Mouse (Mus musculus): ENCODE measurements around the gene Cdsn.
"Not testable (repeated sequence)": the region's sequence is repeated elsewhere in the genome, so short reads cannot be mapped to it uniquely, and the experiment has no call there.

Gene Cdsn

GRCm38 (mm10) chr17:35551881-35552414 is at the start of gene Cdsn:
Gene Cdsn (plus strand): TSS chr17:35552128.
- DNase-seq (ENCODE audit: low read depth, low spot score), result no peak

GRCm38 (mm10) chr17:35502226-35502625 is 49.7 kb upstream of the Cdsn start:
- no peak for DNase-seq (ENCODE audit: low read depth, low spot score)

DNA sequence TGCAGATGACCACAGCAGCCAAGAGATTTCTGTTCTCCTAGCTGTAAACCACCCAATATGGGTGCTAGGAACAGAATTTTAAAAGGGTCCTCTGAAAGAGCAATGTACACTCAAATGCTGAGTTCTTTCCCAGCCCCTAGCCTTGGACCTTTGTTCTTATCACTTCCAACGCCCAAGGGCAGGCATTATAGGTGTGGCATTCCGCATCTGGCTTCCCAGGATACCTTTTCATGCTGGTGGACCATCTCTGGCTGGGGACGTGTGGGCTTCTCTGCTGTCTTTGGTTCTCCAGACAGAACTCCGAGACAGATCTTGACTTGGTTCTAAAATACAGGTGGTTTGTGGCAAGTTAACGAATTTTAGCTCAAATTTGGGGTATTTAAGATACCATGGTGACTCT is 49.2 kb upstream of the Cdsn start:
- DNase-seq (ENCODE audit: low read depth, low spot score), result no peak

DNA sequence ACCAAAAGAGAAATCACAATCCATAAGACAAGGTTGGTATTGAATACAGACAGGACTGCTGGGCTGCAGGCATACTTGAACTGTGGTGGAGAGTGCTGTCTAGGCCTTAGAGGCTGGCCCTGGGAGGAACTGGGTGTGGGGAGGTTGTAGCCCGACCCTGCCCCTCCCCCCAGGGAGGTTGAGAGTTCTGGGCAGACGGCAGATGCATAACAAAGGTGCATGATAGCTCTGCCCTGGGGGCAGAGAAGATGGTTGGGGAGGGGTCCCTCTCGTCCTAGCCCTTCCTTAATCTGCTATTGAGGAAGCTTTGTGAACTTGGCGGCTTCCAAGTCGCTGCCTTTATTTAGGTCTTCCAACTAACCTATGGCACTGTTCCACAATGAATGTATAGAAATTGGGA is 48.1 kb upstream of the Cdsn start:
- DNase-seq (ENCODE audit: low read depth, low spot score), result no peak

DNA sequence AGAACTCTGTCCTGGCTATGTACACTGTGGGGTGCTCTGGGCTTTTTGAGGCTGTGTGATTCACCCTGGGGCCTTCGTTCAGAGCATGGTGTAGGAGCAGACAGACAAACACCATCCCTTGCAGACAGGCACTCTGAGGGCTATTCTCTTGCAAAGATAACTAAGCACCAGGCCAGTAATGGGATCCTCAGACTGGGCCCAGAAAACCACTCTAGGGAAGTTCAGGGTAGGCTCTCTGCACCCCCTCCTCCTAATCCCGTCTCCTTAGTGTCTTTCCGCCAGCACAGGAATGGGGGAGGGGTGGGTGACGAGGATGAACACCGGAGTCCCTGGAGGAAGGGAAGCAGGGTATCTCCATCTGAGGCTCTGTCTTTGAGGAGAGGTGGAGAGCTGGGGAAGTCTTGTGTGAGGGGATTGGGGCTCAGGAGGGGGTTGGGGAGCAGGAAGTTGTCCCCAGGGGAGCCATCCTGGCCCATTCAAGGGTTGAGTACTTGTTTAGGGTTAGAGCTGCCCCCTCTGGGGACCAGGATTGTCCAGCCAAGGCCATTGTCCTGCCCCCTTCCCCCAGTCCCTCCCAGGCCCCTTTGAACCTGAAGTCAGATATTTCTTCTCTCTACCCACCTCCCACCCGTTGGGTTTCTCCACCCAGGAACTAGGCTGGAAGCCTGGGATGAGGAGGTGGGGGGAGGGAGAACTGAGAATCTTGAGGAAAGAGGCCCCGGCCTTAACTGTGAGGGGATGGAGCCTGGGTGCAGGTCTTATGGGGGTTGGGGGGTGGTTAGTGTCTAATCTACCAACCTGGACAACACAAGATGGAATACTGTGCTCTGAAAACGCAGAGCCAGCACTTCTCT is 47.1 kb upstream of the Cdsn start:
- DNase-seq (ENCODE audit: low read depth, low spot score), result no peak

DNA sequence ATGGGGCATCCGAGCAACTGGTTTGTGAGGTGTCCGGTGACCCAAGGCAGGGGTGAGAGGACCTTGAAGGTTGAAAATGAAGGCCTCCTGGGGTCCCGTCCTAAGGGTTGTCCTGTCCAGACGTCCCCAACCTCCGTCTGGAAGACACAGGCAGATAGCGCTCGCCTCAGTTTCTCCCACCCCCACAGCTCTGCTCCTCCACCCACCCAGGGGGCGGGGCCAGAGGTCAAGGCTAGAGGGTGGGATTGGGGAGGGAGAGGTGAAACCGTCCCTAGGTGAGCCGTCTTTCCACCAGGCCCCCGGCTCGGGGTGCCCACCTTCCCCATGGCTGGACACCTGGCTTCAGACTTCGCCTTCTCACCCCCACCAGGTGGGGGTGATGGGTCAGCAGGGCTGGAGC is 46.2 kb upstream of the Cdsn start, which contains the start of gene Pou5f1:
TSS of gene Pou5f1 (plus strand) at position 243 of the 400 bp plus-strand sequence.
- no peak for DNase-seq (ENCODE audit: low read depth, low spot score)

DNA sequence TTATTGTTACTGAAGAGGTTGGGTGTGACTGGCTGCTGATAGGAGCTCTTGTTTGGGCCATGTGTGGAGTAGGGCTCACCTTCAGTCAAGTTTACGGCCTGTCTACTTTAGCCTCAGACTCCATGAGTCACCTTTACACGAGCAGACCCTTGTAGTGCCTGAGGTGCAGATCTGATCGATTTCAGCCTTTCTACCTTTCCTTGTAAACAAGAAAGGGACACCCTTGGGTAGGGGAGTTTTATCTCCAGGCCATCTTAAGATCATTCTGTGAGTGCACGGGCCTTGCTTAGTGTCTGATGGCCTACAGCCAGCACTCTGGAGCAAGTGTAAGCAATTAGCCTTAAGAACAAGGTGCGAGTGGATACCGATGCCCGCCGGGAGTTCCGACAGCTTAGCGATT is 45.0 kb upstream of the Cdsn start:
- DNase-seq (ENCODE audit: low read depth, low spot score), result no peak

DNA sequence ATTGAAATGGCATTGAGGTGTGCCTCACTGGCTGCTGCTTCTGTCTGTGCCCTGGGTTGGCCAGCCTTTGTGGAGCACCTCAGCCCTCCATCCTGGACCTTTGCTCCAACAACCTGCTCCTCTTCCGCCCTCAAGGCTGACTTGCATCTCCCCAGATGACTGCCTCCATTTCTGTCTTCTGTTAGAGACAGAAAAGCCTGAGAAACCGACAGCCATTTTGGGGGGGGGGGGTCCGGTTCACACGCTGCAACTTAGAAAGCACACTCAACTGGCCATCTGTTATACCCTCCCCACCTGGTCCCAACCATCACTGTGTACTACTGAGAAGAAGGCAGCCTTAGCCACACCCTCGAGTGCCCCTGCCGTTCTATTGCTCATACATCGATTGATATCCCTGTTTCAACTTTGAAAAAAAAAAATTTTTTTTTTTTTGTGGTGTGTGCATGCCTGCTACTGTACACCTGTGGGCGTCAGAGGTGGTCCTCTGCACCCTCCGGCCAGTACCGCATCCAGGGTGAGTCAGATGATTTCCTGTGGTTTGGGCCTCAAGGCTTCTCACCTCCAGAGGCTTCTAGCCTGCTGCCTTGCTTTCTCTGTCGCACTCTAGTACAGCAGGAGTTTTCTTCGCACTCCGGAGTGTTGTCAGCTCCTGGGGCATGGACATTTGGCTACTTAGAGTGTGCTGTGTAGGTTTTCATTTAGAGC is 44.2 kb upstream of the Cdsn start:
- DNase-seq (ENCODE audit: low read depth, low spot score), result no peak

DNA sequence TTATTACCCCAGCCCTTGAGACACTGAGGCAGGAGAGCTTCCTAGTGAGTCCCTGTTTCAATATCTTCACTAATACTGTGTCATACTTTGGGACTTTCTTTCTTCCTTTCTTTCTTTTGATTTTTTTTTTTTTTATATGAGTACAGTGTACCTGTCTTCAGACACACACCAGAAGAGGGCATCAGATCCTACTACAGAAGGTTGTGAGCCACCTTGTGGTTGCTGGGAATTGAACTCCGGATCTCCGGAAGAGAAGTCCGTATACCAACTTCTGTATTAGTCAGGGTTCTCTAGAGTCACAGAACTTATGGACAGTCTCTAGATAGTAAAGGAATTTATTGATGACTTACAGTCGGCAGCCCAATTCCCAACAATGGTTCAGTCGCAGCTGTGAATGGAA is 43.6 kb upstream of the Cdsn start:
- not testable (repeated sequence) for DNase-seq (ENCODE audit: low read depth, low spot score)

- peak; percentile 76 for DNase-seq (ENCODE audit: low read depth, low spot score)
Measured at GRCm38 (mm10) chr17:35509284-35509683, 42.6 kb upstream of the Cdsn start.

- peak; percentile 48 for DNase-seq (ENCODE audit: low read depth, low spot score)
Measured at GRCm38 (mm10) chr17:35512916-35513626, 38.9 kb upstream of the Cdsn start.

- peak; percentile 82 for DNase-seq (ENCODE audit: low read depth, low spot score)
Measured at GRCm38 (mm10) chr17:35513886-35514285, 38.0 kb upstream of the Cdsn start.

DNA sequence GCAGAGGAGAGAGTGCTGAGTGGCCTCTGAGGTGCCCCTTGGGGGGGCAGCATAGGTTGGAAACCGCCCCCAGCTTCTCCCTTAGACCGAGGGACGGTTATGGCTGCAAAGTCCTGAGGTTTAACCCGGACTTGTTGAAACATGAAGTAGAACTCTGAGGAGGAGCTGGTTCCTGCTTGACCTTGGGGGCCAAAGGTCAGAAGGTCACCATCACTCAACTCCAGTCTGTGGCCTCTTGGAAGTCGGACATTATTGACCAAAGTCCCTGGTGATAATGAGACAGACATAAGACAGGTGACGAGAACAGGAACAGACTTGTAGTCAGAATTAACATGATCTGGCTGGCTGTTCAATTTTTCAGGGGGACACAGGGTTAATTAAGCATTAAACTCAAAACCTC is 37.2 kb upstream of the Cdsn start:
- no peak for DNase-seq (ENCODE audit: low read depth, low spot score)

DNA sequence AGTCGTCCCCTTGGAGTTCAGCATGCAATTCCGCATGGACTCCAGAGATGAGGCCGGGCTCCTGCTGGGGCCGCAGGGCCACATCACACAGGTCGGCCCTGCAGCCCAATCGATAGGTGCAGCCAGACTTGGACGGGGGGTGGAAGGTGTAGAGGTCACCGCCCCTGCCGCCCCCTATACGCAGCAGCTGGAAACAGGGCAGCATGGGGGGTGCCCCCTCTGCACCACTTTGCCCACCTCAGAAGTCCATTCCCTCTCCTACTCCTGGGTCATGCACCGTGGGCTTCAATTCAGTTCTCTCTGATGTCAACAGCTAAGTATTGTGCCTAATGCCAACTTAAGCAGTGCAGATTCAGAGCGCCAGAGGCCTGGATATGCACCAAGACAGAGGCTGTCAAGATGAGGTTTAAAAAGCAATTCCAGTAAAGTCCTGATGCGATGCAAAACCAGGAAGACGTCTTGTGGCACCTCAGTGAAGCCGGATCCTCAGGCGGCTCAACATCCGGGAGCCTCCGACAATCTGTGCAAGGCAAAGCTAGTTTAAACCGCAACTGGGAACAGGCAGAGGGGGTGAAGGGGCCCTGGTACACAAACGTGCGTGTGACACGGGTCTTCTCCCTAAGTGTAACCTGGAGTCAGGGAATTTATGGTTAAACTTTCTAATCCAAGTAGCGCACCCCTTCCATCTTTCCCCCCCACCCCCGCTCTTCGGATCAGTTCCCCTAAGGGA is 35.9 kb upstream of the Cdsn start:
- DNase-seq (ENCODE audit: low read depth, low spot score), result peak; percentile 57

GRCm38 (mm10) chr17:35516652-35517500 is 35.1 kb upstream of the Cdsn start, which contains the start of the genes Tcf19 and Cchcr1:
Gene Tcf19 (minus strand): TSS chr17:35516824.
Gene Cchcr1 (plus strand): TSS chr17:35517100.
- DNase-seq (ENCODE audit: low read depth, low spot score), result peak; percentile 95

GRCm38 (mm10) chr17:35517526-35517925 is 34.4 kb upstream of the Cdsn start:
- DNase-seq (ENCODE audit: low read depth, low spot score), result no peak

- no peak for DNase-seq (ENCODE audit: low read depth, low spot score)
Measured at GRCm38 (mm10) chr17:35524354-35524753, 27.6 kb upstream of the Cdsn start.

DNA sequence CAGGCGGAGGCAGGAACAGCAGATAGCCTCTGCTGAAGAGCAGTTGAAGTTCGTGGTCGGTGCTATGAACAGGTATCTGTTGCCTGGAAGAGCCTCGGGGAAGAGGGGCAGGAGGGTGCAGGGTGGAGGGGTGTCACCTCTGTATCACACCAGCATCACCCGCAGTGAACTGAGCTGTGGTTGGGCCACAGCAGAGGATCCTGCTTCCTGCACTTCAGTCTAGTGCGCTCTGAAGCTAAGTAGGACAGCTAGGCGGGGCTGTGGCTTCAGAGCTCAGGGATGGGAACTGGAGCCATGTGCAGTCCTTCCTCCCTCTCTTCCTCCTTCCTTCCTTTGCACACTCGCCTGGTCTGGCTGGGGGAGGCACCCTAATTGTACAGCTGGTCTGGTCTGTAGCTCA is 25.3 kb upstream of the Cdsn start:
- DNase-seq (ENCODE audit: low read depth, low spot score), result no peak

DNA sequence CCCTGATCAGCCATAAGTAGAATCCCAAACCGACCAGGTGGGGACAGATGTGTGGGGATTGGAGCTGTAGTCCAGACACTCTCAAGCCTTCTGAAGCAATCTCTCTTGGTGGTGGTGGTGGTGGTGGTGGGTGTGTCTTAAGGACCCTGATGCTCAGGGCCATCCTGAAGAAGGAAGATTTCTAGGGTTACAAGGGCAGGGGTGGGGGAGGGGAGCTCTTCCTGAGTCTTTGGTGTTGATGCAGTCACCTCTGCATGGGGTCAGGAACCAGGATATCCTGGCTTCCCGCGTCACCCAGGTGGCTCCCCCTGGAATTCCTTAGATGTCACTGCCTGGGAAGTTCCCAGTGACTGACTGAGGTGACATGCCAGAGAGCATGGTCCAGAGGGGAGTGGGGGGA is 19.6 kb upstream of the Cdsn start:
- no peak for DNase-seq (ENCODE audit: low read depth, low spot score)

- no peak for DNase-seq (ENCODE audit: low read depth, low spot score)
Measured at GRCm38 (mm10) chr17:35532901-35533300, 19.0 kb upstream of the Cdsn start, which contains the start of gene Psors1c2. Gene Psors1c2 (plus strand): TSS chr17:35533201.
